Mouse (Mus musculus) lung, adult 10 weeks (tissue): Measurements from ENCODE around the gene Klc3. TPM values are rescaled to one million over a fixed set of nuclear protein-coding genes. Genes with fewer than 3 reads are reported as not detected.

Experiments used
- polyA plus RNA-seq: library from polyadenylated mRNA; stranded (reverse); fragments of 350-450 nt; fragmentation: Illumina TruSeq; extraction: RNeasy Lipid Tissue Mini Kit (QIAGEN cat#74804); gene quantifications from one replicate; pipeline ENCODE4 v1.2.3, GENCODE M21; 2014; ENCODE audit warnings: low read depth, low replicate concordance; ENCODE audit not compliant: insufficient read depth

Gene Klc3
- polyA plus RNA-seq: 7.1 TPM

DNA sequence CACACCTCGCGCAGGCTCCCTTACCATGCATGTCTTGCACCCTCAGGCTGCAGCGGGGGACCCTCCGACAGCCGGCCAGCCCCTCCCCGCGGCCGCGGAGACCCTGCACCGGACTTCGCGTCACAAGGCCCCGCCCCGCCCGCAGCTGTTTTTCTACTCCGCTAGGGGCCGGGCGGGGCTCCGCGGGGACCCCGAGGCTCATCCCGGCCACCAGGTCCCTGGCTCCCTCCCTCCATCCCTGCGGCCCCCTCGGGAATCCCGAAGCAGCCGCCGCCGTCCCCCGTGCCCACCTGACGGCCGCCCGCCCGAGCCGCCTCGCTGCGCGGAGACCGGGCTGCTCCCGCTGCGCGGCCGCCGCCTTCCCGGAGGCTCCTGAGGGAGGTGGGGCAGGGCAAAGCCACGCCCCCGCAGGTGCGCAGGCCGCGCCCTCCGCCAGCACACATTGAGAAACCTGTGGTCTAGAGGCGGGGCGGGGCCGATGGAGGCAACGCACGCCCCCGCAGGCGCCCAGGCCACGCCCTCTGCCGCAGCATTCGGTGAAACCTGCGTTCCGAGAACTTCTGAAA is at the start of gene Klc3:
Gene Klc3, minus strand, starts transcription at position 374 of the 566 bp plus-strand sequence.

GRCm38 (mm10) chr7:19404476-19404875 is 572 bp upstream of the Klc3 start, which contains the start of gene Ckm:
Gene Ckm (plus strand): TSS chr7:19404776.

GRCm38 (mm10) chr7:19381377-19382165 is 22.3 kb downstream of the Klc3 start, which contains the start of gene Ercc2:
Gene Ercc2 (plus strand): TSS chr7:19382010.

GRCm38 (mm10) chr7:19359299-19359891 is 44.5 kb downstream of the Klc3 start, which contains the start of the genes Cd3eap and Ppp1r13l:
Gene Cd3eap (minus strand): TSS chr7:19359483.
Gene Ppp1r13l (plus strand): TSS chr7:19359749.

Other genes starting within 250 kb of the Klc3 start
- gene Gipr, start 238.0 kb downstream of the Klc3 start, polyA plus RNA-seq: 0.12 TPM
- 40.3 TPM for gene Eml2, start 227.7 kb downstream of the Klc3 start, polyA plus RNA-seq
- gene Gpr4, start 191.6 kb downstream of the Klc3 start, polyA plus RNA-seq: 4.3 TPM
- gene Opa3, start 175.8 kb downstream of the Klc3 start, polyA plus RNA-seq: 14.0 TPM
- gene Vasp, start 132.3 kb downstream of the Klc3 start, polyA plus RNA-seq: 88.6 TPM
- gene Ppm1n, start 124.0 kb downstream of the Klc3 start, polyA plus RNA-seq: not detected
- 22.9 TPM for gene Rtn2, start 121.5 kb downstream of the Klc3 start, polyA plus RNA-seq
- gene Fosb, start 94.1 kb downstream of the Klc3 start, polyA plus RNA-seq: 1.3 TPM
- gene Ercc1, start 59.3 kb downstream of the Klc3 start, polyA plus RNA-seq: 27.7 TPM
- 5.7 TPM for gene Cd3eap, start 44.6 kb downstream of the Klc3 start, polyA plus RNA-seq
- 2.5 TPM for gene Ppp1r13l, start 44.4 kb downstream of the Klc3 start, polyA plus RNA-seq
- gene Ercc2, start 22.1 kb downstream of the Klc3 start, polyA plus RNA-seq: 14.0 TPM
- gene Ckm, start 672 bp upstream of the Klc3 start, polyA plus RNA-seq: 26.2 TPM
- gene Mark4, start 54.7 kb upstream of the Klc3 start, polyA plus RNA-seq: 9.0 TPM
- gene Exoc3l2, start 59.2 kb upstream of the Klc3 start, polyA plus RNA-seq: 1.3 TPM
- 6.7 TPM for gene Bloc1s3, start 104.3 kb upstream of the Klc3 start, polyA plus RNA-seq
- 58.3 TPM for gene Trappc6a, start 104.3 kb upstream of the Klc3 start, polyA plus RNA-seq
- gene Nkpd1, start 113.7 kb upstream of the Klc3 start, polyA plus RNA-seq: 0.13 TPM
- 50.4 TPM for gene Ppp1r37, start 159.0 kb upstream of the Klc3 start, polyA plus RNA-seq
- gene Zfp296, start 173.2 kb upstream of the Klc3 start, polyA plus RNA-seq: 1.9 TPM
- gene Gemin7, start 173.5 kb upstream of the Klc3 start, polyA plus RNA-seq: 93.3 TPM
- 17.3 TPM for gene Clasrp, start 200.4 kb upstream of the Klc3 start, polyA plus RNA-seq
- gene Relb, start 225.3 kb upstream of the Klc3 start, polyA plus RNA-seq: 13.0 TPM